21 mouse cellular contexts compared by ENCODE assay signal in the genomic region with DNA sequence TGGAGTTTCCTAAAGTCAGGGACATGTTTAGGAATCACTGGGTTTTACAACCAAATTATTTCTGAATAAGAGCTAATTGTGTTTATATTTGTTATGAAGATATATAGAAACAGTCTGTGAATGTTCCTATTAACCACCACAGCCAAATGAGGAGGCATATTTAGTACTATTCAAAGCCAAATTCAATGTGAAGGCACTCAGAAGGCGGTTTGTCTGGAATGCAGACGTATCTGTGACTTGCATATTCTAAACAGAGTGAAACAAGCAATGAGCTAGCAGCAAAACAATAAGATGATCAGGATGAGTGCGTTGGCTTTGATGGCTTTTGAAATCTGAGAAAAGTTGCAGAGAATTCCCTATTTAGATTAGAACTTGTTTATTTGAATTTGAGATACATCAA.
DNase-seq lines count a peak whose midpoint lies in the region; ATAC-seq and TF ChIP-seq lines count a peak whose summit lies in the region.
"Had no signal": no experiment of that assay in that cellular context is flagged by ENCODE, and none has a peak within 500 bp of the region (broad histone marks: within the 10 kb centered on the region; RNA-seq: fewer than 3 reads in every experiment).

No protein-coding gene starts in this region.

- no peak overlapping the region for H3K27ac ChIP-seq in forebrain, embryonic 13.5 days
- no peak overlapping the region for H3K27ac ChIP-seq in forebrain, embryonic 12.5 days
- no peak overlapping the region for H3K27ac ChIP-seq in forebrain, embryonic 15.5 days (replicated peaks)
- no peak overlapping the region for H3K27ac ChIP-seq in forebrain, embryonic 10.5 days
- no peak overlapping the region for H3K27ac ChIP-seq in forebrain, embryonic 16.5 days (ENCODE audit: low read length)
- no peak overlapping the region for H3K27ac ChIP-seq in intestine, postnatal 0 days (ENCODE audit: low read depth, low read length)
- H3K27ac ChIP-seq: embryonic facial prominence, embryonic 10.5 days; embryonic facial prominence, embryonic 12.5 days had no signal

- no peak overlapping the region for H3K4me3 ChIP-seq in forebrain, embryonic 13.5 days
- H3K4me3 ChIP-seq in forebrain, embryonic 12.5 days (replicated peaks), result no peak overlapping the region
- H3K4me3 ChIP-seq in forebrain, embryonic 15.5 days, result no peak overlapping the region
- H3K4me3 ChIP-seq in forebrain, embryonic 10.5 days, result no peak overlapping the region
- no peak overlapping the region for H3K4me3 ChIP-seq in forebrain, embryonic 16.5 days (replicated peaks; ENCODE audit: low read length)
- H3K4me3 ChIP-seq in intestine, postnatal 0 days (ENCODE audit: low read depth, low read length), result no peak overlapping the region
- H3K4me3 ChIP-seq: embryonic facial prominence, embryonic 10.5 days; embryonic facial prominence, embryonic 12.5 days had no signal

- H3K9ac ChIP-seq in forebrain, embryonic 13.5 days, result no peak overlapping the region
- no peak overlapping the region for H3K9ac ChIP-seq in forebrain, embryonic 12.5 days
- no peak overlapping the region for H3K9ac ChIP-seq in forebrain, embryonic 15.5 days (replicated peaks)
- no peak overlapping the region for H3K9ac ChIP-seq in forebrain, embryonic 16.5 days (replicated peaks; ENCODE audit: low read depth, low read length)
- no peak overlapping the region for H3K9ac ChIP-seq in intestine, postnatal 0 days (ENCODE audit: low read depth, low read length)
- H3K9ac ChIP-seq: embryonic facial prominence, embryonic 12.5 days had no signal

- no peaks in the 10 kb centered on the region for H3K4me1 ChIP-seq in forebrain, embryonic 13.5 days
- no peaks in the 10 kb centered on the region for H3K4me1 ChIP-seq in forebrain, embryonic 12.5 days
- H3K4me1 ChIP-seq in forebrain, embryonic 15.5 days, result no peaks in the 10 kb centered on the region
- H3K4me1 ChIP-seq in forebrain, embryonic 10.5 days, result no peaks in the 10 kb centered on the region
- no peaks in the 10 kb centered on the region for H3K4me1 ChIP-seq in forebrain, embryonic 16.5 days (replicated peaks; ENCODE audit: control insufficient read depth, insufficient read depth, low read length)
- no peaks in the 10 kb centered on the region for H3K4me1 ChIP-seq in intestine, postnatal 0 days (replicated peaks; ENCODE audit: control insufficient read depth, insufficient read depth, low read length)
- H3K4me1 ChIP-seq: embryonic facial prominence, embryonic 10.5 days; embryonic facial prominence, embryonic 12.5 days had no signal

- H3K27me3 ChIP-seq in forebrain, embryonic 13.5 days, result no peaks in the 10 kb centered on the region
- H3K27me3 ChIP-seq in forebrain, embryonic 12.5 days, result no peaks in the 10 kb centered on the region
- no peaks in the 10 kb centered on the region for H3K27me3 ChIP-seq in forebrain, embryonic 15.5 days
- no peaks in the 10 kb centered on the region for H3K27me3 ChIP-seq in forebrain, embryonic 10.5 days (ENCODE audit: poor library complexity, severe bottlenecking)
- no peaks in the 10 kb centered on the region for H3K27me3 ChIP-seq in forebrain, embryonic 16.5 days (replicated peaks; ENCODE audit: control insufficient read depth, insufficient read depth, low read length)
- no peaks in the 10 kb centered on the region for H3K27me3 ChIP-seq in intestine, postnatal 0 days (replicated peaks; ENCODE audit: control insufficient read depth, insufficient read depth, low read length)
- H3K27me3 ChIP-seq: CH12.LX; embryonic facial prominence, embryonic 12.5 days had no signal

- no peak overlapping the region for H3K4me2 ChIP-seq in forebrain, embryonic 13.5 days
- H3K4me2 ChIP-seq in forebrain, embryonic 12.5 days, result no peak overlapping the region
- H3K4me2 ChIP-seq in forebrain, embryonic 15.5 days (replicated peaks), result no peak overlapping the region
- H3K4me2 ChIP-seq in forebrain, embryonic 16.5 days (ENCODE audit: low read length), result no peak overlapping the region
- no peak overlapping the region for H3K4me2 ChIP-seq in intestine, postnatal 0 days (replicated peaks; ENCODE audit: low read depth)
- H3K4me2 ChIP-seq: embryonic facial prominence, embryonic 12.5 days had no signal

- WGBS in forebrain, embryonic 13.5 days, result 49% methylated on average over 3 of the region's 3 CpGs
- WGBS in forebrain, embryonic 12.5 days, result 64% methylated on average over 3 of the region's 3 CpGs
- 39% methylated on average over 3 of the region's 3 CpGs for WGBS in forebrain, embryonic 15.5 days
- WGBS in forebrain, embryonic 10.5 days, result 81% methylated on average over 3 of the region's 3 CpGs
- 38% methylated on average over 3 of the region's 3 CpGs for WGBS in forebrain, embryonic 16.5 days
- 75% methylated on average over 3 of the region's 3 CpGs for WGBS in intestine, postnatal 0 days

- no peak for TF ChIP-seq CTCF in intestine, postnatal 0 days (IDR thresholded peaks at IDR 0.05; ENCODE audit: low read depth)

- DNase-seq in forebrain, embryonic 10.5 days (ENCODE audit: extremely low spot score, low spot score), result no peak
- no peak for DNase-seq in urinary bladder, adult 2 months (ENCODE audit: low spot score)
- DNase-seq: adrenal gland, adult 2 months; adrenal gland, postnatal 10 days; adrenal gland, postnatal 25 days; B cell, adult 2 months; cerebellum, adult 11-12 months; cerebellum, adult 2 months; cerebellum, adult 9-10 months; cerebellum, postnatal 10 days; cerebellum, postnatal 25 days had no signal

- ATAC-seq in forebrain, embryonic 13.5 days, result 0 out of 2 replicates have a peak, but pooled peaks have one; percentile 17
- no peak for ATAC-seq in forebrain, embryonic 12.5 days (ENCODE audit: low FRiP score)
- ATAC-seq in forebrain, embryonic 15.5 days (replicated peaks), result 0 out of 2 replicates have a peak, but pooled peaks have one; percentile 34
- ATAC-seq in forebrain, embryonic 16.5 days, result peak; percentile 74
- ATAC-seq in intestine, postnatal 0 days, result no peak
- ATAC-seq: CD4-positive, CD25-positive, alpha-beta regulatory T cell, adult 4 months had no signal

- H3K36me3 ChIP-seq in forebrain, embryonic 13.5 days (ENCODE audit: poor library complexity, severe bottlenecking), result no peaks in the 10 kb centered on the region
- no peaks in the 10 kb centered on the region for H3K36me3 ChIP-seq in forebrain, embryonic 12.5 days (replicated peaks)
- H3K36me3 ChIP-seq in forebrain, embryonic 15.5 days, result no peaks in the 10 kb centered on the region
- H3K36me3 ChIP-seq in forebrain, embryonic 10.5 days (replicated peaks), result no peaks in the 10 kb centered on the region
- H3K36me3 ChIP-seq in forebrain, embryonic 16.5 days (ENCODE audit: control insufficient read depth, insufficient read depth), result no peaks in the 10 kb centered on the region
- H3K36me3 ChIP-seq in intestine, postnatal 0 days (ENCODE audit: control insufficient read depth, insufficient read depth), result no peaks in the 10 kb centered on the region
- H3K36me3 ChIP-seq: embryonic facial prominence, embryonic 10.5 days; embryonic facial prominence, embryonic 12.5 days; G1E had no signal

- no peaks in the 10 kb centered on the region for H3K9me3 ChIP-seq in forebrain, embryonic 13.5 days (replicated peaks)
- no peaks in the 10 kb centered on the region for H3K9me3 ChIP-seq in forebrain, embryonic 12.5 days
- H3K9me3 ChIP-seq in forebrain, embryonic 15.5 days, result no peaks in the 10 kb centered on the region
- no peaks in the 10 kb centered on the region for H3K9me3 ChIP-seq in forebrain, embryonic 10.5 days
- no peaks in the 10 kb centered on the region for H3K9me3 ChIP-seq in forebrain, embryonic 16.5 days (ENCODE audit: control insufficient read depth, low read length)
- H3K9me3 ChIP-seq in intestine, postnatal 0 days (ENCODE audit: control insufficient read depth), result no peaks in the 10 kb centered on the region
- H3K9me3 ChIP-seq: embryonic facial prominence, embryonic 10.5 days; embryonic facial prominence, embryonic 12.5 days; G1E had no signal

Comparison
In these comparisons a context has a peak if more than half of its experiments do, and no peak if none do; other contexts are left out.
1. ATAC-seq: peak in forebrain, embryonic 13.5 days (single experiment), forebrain, embryonic 15.5 days (single experiment) and forebrain, embryonic 16.5 days (single experiment); none in forebrain, embryonic 12.5 days (single experiment) and intestine, postnatal 0 days (single experiment).